Mouse (Mus musculus): Measurements from ENCODE around the gene Brwd1. TPM values are rescaled to one million over a fixed set of nuclear protein-coding genes. Genes with fewer than 3 reads are reported as not detected.
A peak's percentile ranks its signal among the peaks of the same experiment; 100 is the strongest.
"Not testable (repeated sequence)": the region's sequence is repeated elsewhere in the genome, so short reads cannot be mapped to it uniquely, and the experiment has no call there.

The Brwd1 gene
- polyA plus RNA-seq, 1 experiment from 2014 or later = 97.7 TPM

DNA sequence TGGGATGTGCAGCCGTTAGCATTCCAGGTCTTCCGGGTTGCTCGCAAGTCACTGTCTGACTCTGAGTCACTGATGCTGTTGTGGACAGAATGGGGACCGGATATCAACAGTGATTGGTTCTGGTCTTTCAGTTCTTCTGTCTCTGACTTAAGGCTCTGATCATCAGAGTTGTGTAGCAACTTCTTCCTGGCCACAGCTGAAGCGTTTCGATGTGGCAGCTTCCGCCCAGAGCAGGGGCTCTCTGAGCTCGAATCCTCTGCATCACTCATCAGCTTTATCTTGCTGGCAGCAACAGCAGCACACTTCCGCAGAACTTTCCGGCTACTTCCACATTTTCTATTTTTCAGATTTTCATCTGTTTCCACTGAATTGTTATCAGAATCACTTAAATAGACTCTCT, 73.2 kb downstream of the Brwd1 start:
- not testable (repeated sequence) for H3K9me3 ChIP-seq (replicated peaks; ENCODE audit: control insufficient read depth, low read length); H3K36me3 ChIP-seq (ENCODE audit: control insufficient read depth, insufficient read depth, low read length); H3K27ac ChIP-seq (ENCODE audit: low read depth, low read length); H3K9ac ChIP-seq (ENCODE audit: low read depth, low read length); H3K4me1 ChIP-seq (ENCODE audit: control insufficient read depth, insufficient read depth, low read length); H3K4me3 ChIP-seq (ENCODE audit: low read depth, low read length); H3K4me2 ChIP-seq; H3K27me3 ChIP-seq (ENCODE audit: control insufficient read depth, insufficient read depth, low read length); ATAC-seq (replicated peaks; ENCODE audit: insufficient number of reproducible peaks, low FRiP score, low TSS enrichment)
- WGBS (ENCODE audit: insufficient replicate concordance) = no CpG with 5 or more reads among the region's 10 CpGs

DNA sequence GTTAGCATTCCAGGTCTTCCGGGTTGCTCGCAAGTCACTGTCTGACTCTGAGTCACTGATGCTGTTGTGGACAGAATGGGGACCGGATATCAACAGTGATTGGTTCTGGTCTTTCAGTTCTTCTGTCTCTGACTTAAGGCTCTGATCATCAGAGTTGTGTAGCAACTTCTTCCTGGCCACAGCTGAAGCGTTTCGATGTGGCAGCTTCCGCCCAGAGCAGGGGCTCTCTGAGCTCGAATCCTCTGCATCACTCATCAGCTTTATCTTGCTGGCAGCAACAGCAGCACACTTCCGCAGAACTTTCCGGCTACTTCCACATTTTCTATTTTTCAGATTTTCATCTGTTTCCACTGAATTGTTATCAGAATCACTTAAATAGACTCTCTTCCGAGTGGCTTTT, 78.0 kb downstream of the Brwd1 start:
- not testable (repeated sequence) for H3K9me3 ChIP-seq (replicated peaks; ENCODE audit: control insufficient read depth, low read length); H3K27me3 ChIP-seq (ENCODE audit: control insufficient read depth, insufficient read depth, low read length); H3K27ac ChIP-seq (ENCODE audit: low read depth, low read length); H3K9ac ChIP-seq (ENCODE audit: low read depth, low read length); H3K4me2 ChIP-seq; H3K4me3 ChIP-seq (ENCODE audit: low read depth, low read length); ATAC-seq (replicated peaks; ENCODE audit: insufficient number of reproducible peaks, low FRiP score, low TSS enrichment); H3K4me1 ChIP-seq (ENCODE audit: control insufficient read depth, insufficient read depth, low read length)
- peaks cover 13% of the 10 kb centered on the region for H3K36me3 ChIP-seq (ENCODE audit: control insufficient read depth, insufficient read depth, low read length)
- no CpG with 5 or more reads among the region's 10 CpGs for WGBS (ENCODE audit: insufficient replicate concordance)

DNA sequence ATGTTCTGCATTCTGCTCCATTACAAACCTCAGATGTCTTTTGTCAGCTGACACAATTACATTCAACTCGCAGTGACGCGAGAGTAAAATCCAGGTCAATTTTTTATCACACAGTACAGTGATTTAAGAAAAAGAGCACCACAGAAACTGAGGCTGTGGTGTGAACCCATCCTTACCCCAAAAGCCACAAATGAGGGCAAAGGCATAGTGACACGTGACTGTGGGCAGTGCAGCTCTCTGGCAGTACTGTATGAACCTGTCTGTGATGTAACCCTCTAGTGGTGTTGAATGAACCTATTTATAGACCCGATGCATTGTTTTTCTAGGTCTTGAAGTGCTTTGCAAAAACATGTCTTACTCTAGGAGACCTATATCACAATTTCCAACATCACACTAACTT, 83.0 kb downstream of the Brwd1 start:
- 77% methylated on average over 5 of the region's 5 CpGs for WGBS (ENCODE audit: insufficient replicate concordance)
- ATAC-seq (replicated peaks; ENCODE audit: insufficient number of reproducible peaks, low FRiP score, low TSS enrichment) = no peak
- Histone ChIP-seq H3K4me2 (no peak overlapping the region), H3K27me3 (ENCODE audit: control insufficient read depth, insufficient read depth, low read length) (no peaks in the 10 kb centered on the region), H3K4me1 (ENCODE audit: control insufficient read depth, insufficient read depth, low read length) (no peaks in the 10 kb centered on the region), H3K9ac (ENCODE audit: low read depth, low read length) (no peak overlapping the region), H3K36me3 (ENCODE audit: control insufficient read depth, insufficient read depth, low read length) (peaks cover 13% of the 10 kb centered on the region), H3K9me3 (replicated peaks; ENCODE audit: control insufficient read depth, low read length) (no peaks in the 10 kb centered on the region), H3K27ac (ENCODE audit: low read depth, low read length) (no peak overlapping the region), H3K4me3 (ENCODE audit: low read depth, low read length) (no peak overlapping the region)

DNA sequence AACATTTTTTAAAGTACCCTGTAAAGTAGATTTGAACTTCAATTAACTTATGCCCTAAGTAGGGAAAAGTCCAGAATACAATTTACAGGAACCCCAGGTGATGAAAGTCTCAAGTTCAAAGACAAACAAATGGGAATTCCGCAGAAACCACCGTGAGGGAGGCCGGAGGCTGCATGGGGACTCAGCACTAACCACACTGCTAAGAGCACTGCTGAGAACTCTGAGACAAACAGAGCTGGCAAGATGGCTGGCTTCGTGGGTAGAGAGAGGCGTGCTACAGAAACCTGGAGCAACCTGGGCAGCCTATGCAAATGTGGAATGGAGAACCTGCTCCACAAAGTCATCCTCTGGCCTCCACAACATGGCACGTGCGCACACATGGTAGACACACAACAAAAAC, 86.2 kb downstream of the Brwd1 start:
- Histone ChIP-seq H3K4me3 (ENCODE audit: low read depth, low read length) (no peak overlapping the region), H3K27me3 (ENCODE audit: control insufficient read depth, insufficient read depth, low read length) (no peaks in the 10 kb centered on the region), H3K36me3 (ENCODE audit: control insufficient read depth, insufficient read depth, low read length) (peaks cover 7% of the 10 kb centered on the region), H3K27ac (ENCODE audit: low read depth, low read length) (no peak overlapping the region), H3K9me3 (replicated peaks; ENCODE audit: control insufficient read depth, low read length) (no peaks in the 10 kb centered on the region), H3K9ac (ENCODE audit: low read depth, low read length) (no peak overlapping the region), H3K4me2 (no peak overlapping the region), H3K4me1 (ENCODE audit: control insufficient read depth, insufficient read depth, low read length) (peaks cover 5% of the 10 kb centered on the region; the same call in 1 of the 2 replicates)
- 81% methylated on average over 7 of the region's 7 CpGs for WGBS (ENCODE audit: insufficient replicate concordance)
- ATAC-seq (replicated peaks; ENCODE audit: insufficient number of reproducible peaks, low FRiP score, low TSS enrichment) = no peak

DNA sequence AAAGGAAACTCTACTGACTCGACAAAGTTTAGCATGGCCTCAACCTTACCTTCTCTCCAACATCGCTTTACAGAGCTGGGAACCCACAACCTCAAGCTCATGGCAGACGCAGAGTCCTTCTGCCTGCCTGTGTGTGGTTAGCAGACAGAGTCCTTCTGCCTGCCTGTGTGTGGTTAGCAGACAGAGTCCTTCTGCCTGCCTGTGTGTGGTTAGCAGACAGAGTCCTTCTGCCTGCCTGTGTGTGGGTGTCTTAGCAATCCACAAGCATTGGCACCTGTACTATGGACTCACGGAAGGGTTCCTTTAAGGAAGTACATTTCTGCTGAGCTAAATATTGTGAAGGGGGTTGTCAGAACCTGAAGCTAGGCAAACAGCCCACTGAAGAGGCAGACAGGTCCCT, 87.8 kb downstream of the Brwd1 start:
- not testable (repeated sequence) for H3K9ac ChIP-seq (ENCODE audit: low read depth, low read length); H3K27me3 ChIP-seq (ENCODE audit: control insufficient read depth, insufficient read depth, low read length); H3K9me3 ChIP-seq (replicated peaks; ENCODE audit: control insufficient read depth, low read length); H3K4me2 ChIP-seq; ATAC-seq (replicated peaks; ENCODE audit: insufficient number of reproducible peaks, low FRiP score, low TSS enrichment); H3K36me3 ChIP-seq (ENCODE audit: control insufficient read depth, insufficient read depth, low read length); H3K4me1 ChIP-seq (ENCODE audit: control insufficient read depth, insufficient read depth, low read length); H3K4me3 ChIP-seq (ENCODE audit: low read depth, low read length); H3K27ac ChIP-seq (ENCODE audit: low read depth, low read length)
- 86% methylated on average over 4 of the region's 4 CpGs for WGBS (ENCODE audit: insufficient replicate concordance)

DNA sequence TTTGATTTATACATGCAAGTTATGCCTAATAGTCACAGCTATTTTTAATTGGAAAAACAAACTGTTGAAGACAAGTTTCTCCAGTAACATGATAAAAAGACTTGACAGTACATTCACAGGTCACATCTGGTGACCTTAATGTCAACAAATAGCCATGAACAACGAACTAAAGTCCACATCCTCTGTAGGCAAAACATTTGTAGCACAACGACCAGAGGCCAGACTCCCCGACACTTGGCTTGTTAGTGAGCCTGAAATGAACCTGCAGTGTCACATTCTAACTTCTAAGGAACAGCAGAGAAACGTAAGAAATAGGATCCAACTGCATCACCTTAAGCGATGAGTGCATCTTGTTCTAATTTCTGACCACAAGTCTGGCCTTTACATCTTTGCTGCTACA, 89.7 kb downstream of the Brwd1 start:
- peaks cover 5% of the 10 kb centered on the region; the same call in 1 of the 2 replicates for H3K36me3 ChIP-seq (ENCODE audit: control insufficient read depth, insufficient read depth, low read length)
- no peak overlapping the region for H3K4me3 ChIP-seq (ENCODE audit: low read depth, low read length)
- no peaks in the 10 kb centered on the region for H3K9me3 ChIP-seq (replicated peaks; ENCODE audit: control insufficient read depth, low read length)
- no peak for ATAC-seq (replicated peaks; ENCODE audit: insufficient number of reproducible peaks, low FRiP score, low TSS enrichment)
- no peak overlapping the region for H3K4me2 ChIP-seq
- H3K27ac ChIP-seq (ENCODE audit: low read depth, low read length) = no peak overlapping the region
- WGBS (ENCODE audit: insufficient replicate concordance) = 71% methylated on average over 5 of the region's 5 CpGs
- peaks cover 8% of the 10 kb centered on the region for H3K4me1 ChIP-seq (ENCODE audit: control insufficient read depth, insufficient read depth, low read length)
- no peak overlapping the region for H3K9ac ChIP-seq (ENCODE audit: low read depth, low read length)
- H3K27me3 ChIP-seq (ENCODE audit: control insufficient read depth, insufficient read depth, low read length) = no peaks in the 10 kb centered on the region

DNA sequence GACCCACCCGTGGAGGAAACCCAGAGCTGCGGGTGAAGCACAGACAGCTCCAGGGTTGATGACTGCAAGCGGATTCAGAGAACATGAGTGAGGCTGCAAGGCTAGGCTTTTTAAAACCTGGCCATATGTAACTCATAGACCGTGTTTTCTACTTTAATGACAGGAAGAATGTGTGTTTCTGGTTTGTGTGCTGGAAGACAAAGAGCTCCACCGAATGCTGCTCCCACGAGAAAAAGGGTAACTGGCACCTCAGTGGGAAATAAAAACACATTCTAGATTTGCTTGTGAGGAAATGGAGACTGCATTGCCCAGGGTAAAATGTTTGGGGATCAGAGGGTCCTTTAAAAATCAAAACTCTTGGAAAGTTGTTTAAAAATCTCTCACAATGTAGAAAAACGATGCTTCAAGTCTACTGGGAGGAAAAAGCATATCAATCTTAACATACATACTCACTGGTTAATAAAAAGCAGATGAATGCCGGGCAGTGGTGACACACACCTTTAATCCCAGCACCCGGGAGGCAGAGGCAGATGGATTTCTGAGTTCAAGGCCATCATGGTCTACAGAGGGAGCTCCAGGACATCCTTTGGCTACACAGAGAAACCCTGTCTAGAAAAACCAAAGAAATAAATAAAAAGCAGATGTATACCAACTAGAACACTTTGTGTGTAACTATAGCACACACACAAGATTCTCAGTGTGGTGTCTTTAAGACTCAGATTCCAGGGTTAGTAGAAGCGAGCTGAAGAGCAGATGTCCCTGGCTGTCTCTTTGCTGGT, 91.0 kb downstream of the Brwd1 start:
- Histone ChIP-seq H3K36me3 (ENCODE audit: control insufficient read depth, insufficient read depth, low read length) (peaks cover 10% of the 10 kb centered on the region; the same call in 1 of the 2 replicates), H3K4me2 (peak overlapping the region; percentile 77), H3K27ac (ENCODE audit: low read depth, low read length) (peak overlapping the region; percentile 23; the same call in 1 of the 2 replicates), H3K27me3 (ENCODE audit: control insufficient read depth, insufficient read depth, low read length) (no peaks in the 10 kb centered on the region), H3K4me3 (ENCODE audit: low read depth, low read length) (peak overlapping the region; percentile 77), H3K9me3 (replicated peaks; ENCODE audit: control insufficient read depth, low read length) (no peaks in the 10 kb centered on the region), H3K4me1 (ENCODE audit: control insufficient read depth, insufficient read depth, low read length) (peaks cover 8% of the 10 kb centered on the region), H3K9ac (ENCODE audit: low read depth, low read length) (peak overlapping the region; percentile 81)
- no peak for ATAC-seq (replicated peaks; ENCODE audit: insufficient number of reproducible peaks, low FRiP score, low TSS enrichment)
- whole genome bisulfite sequencing (ENCODE audit: insufficient replicate concordance) = 12% methylated on average over 10 of the region's 10 CpGs

DNA sequence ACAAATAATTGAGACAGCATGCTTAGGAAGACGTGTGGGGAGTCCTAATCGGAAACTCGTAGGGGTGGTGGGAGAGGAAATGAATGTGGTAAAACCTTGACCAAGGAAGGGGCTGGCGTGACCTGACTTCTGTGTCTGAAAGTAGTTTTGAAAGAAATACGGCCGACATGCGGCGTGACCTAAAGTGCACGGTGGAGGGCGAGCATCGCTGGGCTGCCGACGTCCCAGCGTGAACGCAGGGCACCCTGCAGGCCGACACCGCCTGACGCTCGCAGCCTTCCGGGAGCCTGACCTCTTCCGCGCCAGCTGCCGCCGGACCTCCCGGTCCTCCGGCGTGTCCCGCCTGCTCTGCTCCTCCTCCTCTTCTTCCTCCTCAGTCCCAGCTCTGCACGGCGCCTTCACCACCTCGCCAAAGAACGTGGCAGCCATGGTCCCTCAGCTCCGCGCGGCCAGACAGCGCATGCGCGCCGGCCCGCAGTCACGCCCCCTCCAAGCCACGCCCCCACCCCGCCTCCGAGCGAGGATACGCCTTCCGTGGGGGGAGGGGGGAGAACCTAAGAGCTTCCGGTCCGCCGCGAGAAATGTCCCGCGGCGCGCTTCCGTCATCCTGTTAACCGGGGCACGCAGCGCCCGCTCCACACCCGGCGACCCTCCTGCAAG, 91.7 kb downstream of the Brwd1 start, which contains the start of gene Psmg1:
Psmg1 (minus strand) TSS at position 499 of the 660 bp plus-strand sequence.
- under 1% methylated on average over 62 of the region's 62 CpGs for whole genome bisulfite sequencing (ENCODE audit: insufficient replicate concordance)

More for the DNA sequence above, 91.7 kb downstream of the Brwd1 start, which contains the start of gene Psmg1:
- Histone ChIP-seq H3K4me2 (peak within 1 kb of the TSS; percentile 77), H3K9ac (ENCODE audit: low read depth, low read length) (peak within 1 kb of the TSS; percentile 81), H3K4me1 (ENCODE audit: control insufficient read depth, insufficient read depth, low read length) (peaks cover 8% of the 10 kb centered on the region), H3K27me3 (ENCODE audit: control insufficient read depth, insufficient read depth, low read length) (no peaks in the 10 kb centered on the region), H3K9me3 (replicated peaks; ENCODE audit: control insufficient read depth, low read length) (no peaks in the 10 kb centered on the region), H3K27ac (ENCODE audit: low read depth, low read length) (peak within 1 kb of the TSS; percentile 75), H3K4me3 (ENCODE audit: low read depth, low read length) (peak within 1 kb of the TSS; percentile 77), H3K36me3 (ENCODE audit: control insufficient read depth, insufficient read depth, low read length) (peaks cover 10% of the 10 kb centered on the region; the same call in 1 of the 2 replicates)
- ATAC-seq (replicated peaks; ENCODE audit: insufficient number of reproducible peaks, low FRiP score, low TSS enrichment) = peak; percentile 91
